Mouse (Mus musculus) embryonic facial prominence, embryonic 11.5 days (tissue): ENCODE data around the gene Rexo5. TPM values are rescaled to one million over a fixed set of nuclear protein-coding genes. Genes with fewer than 3 reads are reported as not detected.

ENCODE experiments used
- ATAC-seq: fragments of 200-750 bp; cut with Nextera tagmentation; replicated peaks from 2 replicates; pipeline ENCODE4 v1.8.0; 2017; ENCODE audit warnings: low read depth; ENCODE audit not compliant: insufficient number of reproducible peaks, low FRiP score, low TSS enrichment
- DNase-seq: peaks from one replicate; pipeline ENCODE4 v3.0.0-alpha.2; 2015; ENCODE audit warnings: low spot score
- H3K27ac ChIP-seq: fragments of 300-500 bp; sonication (generic); replicated peaks from 2 replicates; pipeline ENCODE4 v1.5.1; 2014; ENCODE audit warnings: mild to moderate bottlenecking, low read depth, low read length, control low read depth
- H3K27me3 ChIP-seq: fragments of 300-500 bp; sonication (generic); 2 replicates; pipeline ENCODE4 v1.6.1; 2014; ENCODE audit warnings: mild to moderate bottlenecking, low read length, moderate library complexity, mixed read lengths; ENCODE audit not compliant: control insufficient read depth, insufficient read depth
- H3K36me3 ChIP-seq: fragments of 300-500 bp; sonication (generic); replicated peaks from 2 replicates; pipeline ENCODE4 v1.6.1; 2014; ENCODE audit warnings: low read depth, mild to moderate bottlenecking, low read length, moderate library complexity, mixed read lengths; ENCODE audit not compliant: control insufficient read depth, insufficient read depth
- H3K4me1 ChIP-seq: fragments of 300-500 bp; sonication (generic); 2 replicates; pipeline ENCODE4 v1.6.1; 2014; ENCODE audit warnings: low read length, mixed read lengths; ENCODE audit not compliant: control insufficient read depth, insufficient read depth
- H3K4me2 ChIP-seq: fragments of 300-500 bp; sonication (generic); 2 replicates; pipeline ENCODE4 v1.6.1; 2014; ENCODE audit warnings: low read depth, mild to moderate bottlenecking, control low read depth, low read length, moderate library complexity
- H3K4me3 ChIP-seq: fragments of 300-500 bp; sonication (generic); 2 replicates; pipeline ENCODE4 v1.5.1; 2014; ENCODE audit warnings: low read depth, low read length, control low read depth
- H3K9ac ChIP-seq: fragments of 300-500 bp; sonication (generic); replicated peaks from 2 replicates; pipeline ENCODE4 v1.6.1; 2014; ENCODE audit warnings: mild to moderate bottlenecking, control low read depth, low read length
- H3K9me3 ChIP-seq: fragments of 300-500 bp; sonication (generic); replicated peaks from 2 replicates; pipeline ENCODE4 v1.6.1; 2016; ENCODE audit warnings: mild to moderate bottlenecking, low read length, inconsistent platforms, mixed read lengths; ENCODE audit not compliant: control insufficient read depth
- WGBS: fragments of 180-500 bp; shearing (Covaris S2); extraction: QIAGEN DNeasy Blood & Tissue Kit; methylation state at CpG from one replicate; pipeline ENCODE4 v1.1.7; 2014; 5-methylcytosine and 5-hydroxymethylcytosine counted together
- polyA plus RNA-seq: library from polyadenylated mRNA; unstranded; fragments of >200 nt; fragmentation: Nextera tagmentation; extraction: Ambion mirVana; gene quantifications from 2 replicates; pipeline ENCODE4 v1.2.1, GENCODE M21; 2014

Gene Rexo5
- polyA plus RNA-seq, 1 experiment from 2014 or later, result 24.1 TPM

- ATAC-seq, result no peak
- no peak overlapping the region for H3K9ac ChIP-seq
- no peaks in the 10 kb centered on the region for H3K36me3 ChIP-seq
- H3K4me2 ChIP-seq, result no peak overlapping the region
- DNase-seq, result peak; percentile 52
- no peak overlapping the region for H3K4me3 ChIP-seq
- H3K4me1 ChIP-seq, result no peaks in the 10 kb centered on the region; the same call in none of the 2 replicates
- no peaks in the 10 kb centered on the region for H3K27me3 ChIP-seq
- H3K9me3 ChIP-seq, result no peaks in the 10 kb centered on the region
- H3K27ac ChIP-seq, result no peak overlapping the region
- WGBS, result 72% methylated on average over 3 of the region's 3 CpGs
Observed at GRCm38 (mm10) chr7:119860116-119860515, 66.3 kb downstream of the Rexo5 start.

- DNase-seq (no peak), ATAC-seq (no peak)
- Histone ChIP-seq H3K36me3 (no peaks in the 10 kb centered on the region), H3K4me3 (no peak overlapping the region), H3K27me3 (no peaks in the 10 kb centered on the region), H3K9ac (no peak overlapping the region), H3K27ac (no peak overlapping the region), H3K4me1 (no peaks in the 10 kb centered on the region; the same call in none of the 2 replicates), H3K9me3 (no peaks in the 10 kb centered on the region), H3K4me2 (no peak overlapping the region)
- WGBS, result 98% methylated on average over 2 of the region's 2 CpGs
Observed at GRCm38 (mm10) chr7:119860554-119860953, 66.7 kb downstream of the Rexo5 start.

GRCm38 (mm10) chr7:119860971-119861334 is 67.1 kb downstream of the Rexo5 start:
- H3K9me3 ChIP-seq, result no peaks in the 10 kb centered on the region
- H3K36me3 ChIP-seq, result no peaks in the 10 kb centered on the region
- DNase-seq, result no peak
- no peak overlapping the region for H3K4me2 ChIP-seq
- peak overlapping the region; percentile 44; the same call in 1 of the 2 replicates for H3K27ac ChIP-seq
- H3K27me3 ChIP-seq, result no peaks in the 10 kb centered on the region
- ATAC-seq, result no peak
- H3K4me3 ChIP-seq, result no peak overlapping the region
- H3K4me1 ChIP-seq, result no peaks in the 10 kb centered on the region; the same call in none of the 2 replicates
- H3K9ac ChIP-seq, result no peak overlapping the region

GRCm38 (mm10) chr7:119861335-119862091 is 67.7 kb downstream of the Rexo5 start:
- Histone ChIP-seq H3K4me2 (no peak overlapping the region), H3K36me3 (no peaks in the 10 kb centered on the region), H3K9ac (no peak overlapping the region), H3K27me3 (no peaks in the 10 kb centered on the region), H3K4me1 (no peaks in the 10 kb centered on the region; the same call in none of the 2 replicates), H3K27ac (peak overlapping the region; percentile 71), H3K9me3 (no peaks in the 10 kb centered on the region), H3K4me3 (no peak overlapping the region)
- DNase-seq (peak; percentile 77), ATAC-seq (peak; percentile 87)
- 28% methylated on average over 6 of the region's 6 CpGs for WGBS

GRCm38 (mm10) chr7:119862167-119862566 is 68.4 kb downstream of the Rexo5 start:
- ATAC-seq (0 out of 2 replicates have a peak, but pooled peaks have one; percentile 7), DNase-seq (peak; percentile 4)
- Histone ChIP-seq H3K4me2 (no peak overlapping the region), H3K27ac (peak overlapping the region; percentile 71; the same call in 1 of the 2 replicates), H3K27me3 (no peaks in the 10 kb centered on the region), H3K4me1 (no peaks in the 10 kb centered on the region; the same call in none of the 2 replicates), H3K9me3 (no peaks in the 10 kb centered on the region), H3K4me3 (no peak overlapping the region), H3K36me3 (no peaks in the 10 kb centered on the region), H3K9ac (no peak overlapping the region)
- WGBS, result 45% methylated on average over 1 of the region's 1 CpGs

GRCm38 (mm10) chr7:119864500-119864899 is 70.7 kb downstream of the Rexo5 start:
- H3K9me3 ChIP-seq, result no peaks in the 10 kb centered on the region
- H3K9ac ChIP-seq, result no peak overlapping the region
- 92% methylated on average over 5 of the region's 5 CpGs for WGBS
- DNase-seq, result no peak
- no peak overlapping the region for H3K4me3 ChIP-seq
- no peak overlapping the region for H3K27ac ChIP-seq
- no peak for ATAC-seq
- H3K4me2 ChIP-seq, result no peak overlapping the region
- no peaks in the 10 kb centered on the region; the same call in none of the 2 replicates for H3K4me1 ChIP-seq
- no peaks in the 10 kb centered on the region for H3K36me3 ChIP-seq
- H3K27me3 ChIP-seq, result no peaks in the 10 kb centered on the region

GRCm38 (mm10) chr7:119866136-119866535 is 72.3 kb downstream of the Rexo5 start:
- H3K36me3 ChIP-seq, result no peaks in the 10 kb centered on the region
- no peak for ATAC-seq
- no peak for DNase-seq
- H3K4me1 ChIP-seq, result no peaks in the 10 kb centered on the region; the same call in none of the 2 replicates
- WGBS, result 62% methylated on average over 1 of the region's 1 CpGs
- H3K9me3 ChIP-seq, result no peaks in the 10 kb centered on the region
- no peak overlapping the region for H3K9ac ChIP-seq
- no peak overlapping the region for H3K4me3 ChIP-seq
- H3K27ac ChIP-seq, result no peak overlapping the region
- no peaks in the 10 kb centered on the region for H3K27me3 ChIP-seq
- no peak overlapping the region for H3K4me2 ChIP-seq

GRCm38 (mm10) chr7:119872204-119872603 is 78.4 kb downstream of the Rexo5 start:
- H3K9me3 ChIP-seq, result no peaks in the 10 kb centered on the region
- no peak for DNase-seq
- H3K4me3 ChIP-seq, result no peak overlapping the region
- no peak for ATAC-seq
- 90% methylated on average over 4 of the region's 4 CpGs for WGBS
- H3K9ac ChIP-seq, result no peak overlapping the region
- H3K4me2 ChIP-seq, result no peak overlapping the region
- H3K27me3 ChIP-seq, result no peaks in the 10 kb centered on the region
- no peak overlapping the region for H3K27ac ChIP-seq
- no peaks in the 10 kb centered on the region for H3K4me1 ChIP-seq
- H3K36me3 ChIP-seq, result no peaks in the 10 kb centered on the region
